Mouse (Mus musculus): Measurements from ENCODE around the gene Gas2. TPM values are rescaled to one million over a fixed set of nuclear protein-coding genes. Genes with fewer than 3 reads are reported as not detected.

The Gas2 gene
- total and polyA plus RNA-seq, 2 experiments from 2014 or later = 14.9 to 51.6 TPM

DNA sequence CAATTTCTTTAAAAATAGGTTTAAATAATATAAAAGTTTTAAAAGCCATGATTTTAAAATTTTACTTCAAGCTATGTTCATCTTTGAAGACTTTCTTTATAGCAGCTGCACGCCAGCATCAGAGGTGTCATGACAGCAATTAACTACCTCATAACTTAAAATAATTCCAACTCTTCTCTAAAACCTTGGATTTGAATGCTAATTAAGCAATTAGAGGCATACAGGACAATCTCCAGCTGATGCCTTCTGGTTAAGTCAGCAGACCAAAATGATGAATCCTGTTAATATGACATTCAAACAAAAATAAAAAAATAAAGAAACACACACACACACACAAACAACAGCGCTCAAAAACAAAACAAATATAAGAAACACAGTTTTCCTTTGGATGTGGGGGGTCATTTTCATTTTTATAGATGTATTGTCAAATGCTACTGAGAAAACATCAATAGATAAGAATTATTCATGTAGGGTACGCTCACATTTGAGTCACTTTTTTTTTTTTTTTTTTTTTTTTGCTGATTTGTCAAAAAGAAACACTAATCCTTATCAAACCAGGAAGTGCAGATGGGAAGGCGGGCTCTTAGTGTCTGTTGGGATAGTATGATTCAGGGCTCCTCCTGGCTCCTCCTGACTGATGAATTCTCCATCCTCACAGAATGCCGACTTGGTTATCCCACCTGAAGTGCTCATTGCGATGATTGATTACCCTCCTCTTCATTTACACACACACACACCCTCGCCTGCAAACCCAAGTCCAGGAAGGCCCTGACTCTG lies 38.1 kb upstream of the Gas2 start:
- Histone ChIP-seq H3K4me1 (ENCODE audit: insufficient read depth) (no peaks in the 10 kb centered on the region), H3K4me2 (ENCODE audit: low read depth) (no peak overlapping the region), H3K9me3 (ENCODE audit: low read length) (no peaks in the 10 kb centered on the region), H3K9ac (no peak overlapping the region), H3K27ac (ENCODE audit: low read depth, low read length) (no peak overlapping the region), H3K27me3 (ENCODE audit: insufficient read depth, low read length) (no peaks in the 10 kb centered on the region), H3K36me3 (ENCODE audit: insufficient read depth) (no peaks in the 10 kb centered on the region), H3K4me3 (ENCODE audit: low read depth, low read length) (no peak overlapping the region)
- TF ChIP-seq CTCF (IDR thresholded peaks at IDR 0.05; ENCODE audit: low read depth) = no peak
- no peak for DNase-seq
- WGBS = 54% methylated on average over 7 of the region's 7 CpGs
- no peak for ATAC-seq

DNA sequence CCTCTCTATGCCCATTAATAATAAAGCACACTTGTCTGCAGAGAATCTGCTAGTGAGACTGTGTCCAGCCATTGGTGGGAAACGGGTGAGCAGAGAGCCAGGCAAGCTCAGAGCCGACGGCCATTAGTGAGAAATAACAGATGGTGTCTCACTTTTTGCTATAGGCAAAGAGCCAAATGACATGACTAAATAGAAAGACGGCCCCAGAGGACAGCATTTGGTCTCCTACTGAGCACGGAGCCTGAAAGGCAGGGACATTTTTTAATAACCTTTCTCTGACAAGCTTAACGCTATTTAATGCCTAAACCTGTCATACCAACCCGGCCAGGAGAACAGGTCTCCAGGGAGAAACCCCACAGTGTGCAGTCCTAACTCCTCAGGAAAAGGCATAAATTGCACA lies 29.9 kb upstream of the Gas2 start:
- Histone ChIP-seq H3K4me2 (ENCODE audit: low read depth) (no peak overlapping the region), H3K9me3 (ENCODE audit: low read length) (no peaks in the 10 kb centered on the region), H3K27ac (ENCODE audit: low read depth, low read length) (no peak overlapping the region), H3K27me3 (ENCODE audit: insufficient read depth, low read length) (no peaks in the 10 kb centered on the region), H3K4me3 (ENCODE audit: low read depth, low read length) (no peak overlapping the region), H3K4me1 (ENCODE audit: insufficient read depth) (no peaks in the 10 kb centered on the region), H3K9ac (no peak overlapping the region), H3K36me3 (ENCODE audit: insufficient read depth) (no peaks in the 10 kb centered on the region)
- DNase-seq (no peak), ATAC-seq (no peak)
- no peak for TF ChIP-seq CTCF (IDR thresholded peaks at IDR 0.05; ENCODE audit: low read depth)
- 17% methylated on average over 7 of the region's 7 CpGs for WGBS

DNA sequence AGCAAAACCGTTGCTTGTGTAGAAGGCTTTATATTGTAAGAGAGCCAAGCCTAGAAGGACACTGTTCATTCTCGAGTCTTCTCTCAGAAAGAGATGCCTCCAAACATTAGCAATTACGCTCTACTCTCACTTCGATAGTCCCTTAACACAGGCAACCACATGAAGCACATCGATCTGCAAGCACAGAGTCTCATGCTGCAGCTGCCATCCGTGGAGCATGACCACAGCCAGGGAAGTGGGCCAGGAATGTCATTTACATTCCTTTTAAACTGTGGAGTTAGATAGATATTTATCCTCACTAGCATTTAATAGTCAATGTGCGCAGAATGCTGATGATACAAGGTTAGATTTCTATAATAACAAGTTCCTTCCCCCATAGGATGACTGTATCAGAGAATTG lies 21.3 kb upstream of the Gas2 start:
- no peak overlapping the region for H3K4me3 ChIP-seq (ENCODE audit: low read depth, low read length)
- WGBS = 46% methylated on average over 7 of the region's 7 CpGs
- H3K9ac ChIP-seq = no peak overlapping the region
- DNase-seq (no peak), ATAC-seq (no peak)
- TF ChIP-seq CTCF (IDR thresholded peaks at IDR 0.05; ENCODE audit: low read depth) = no peak
- no peak overlapping the region for H3K4me2 ChIP-seq (ENCODE audit: low read depth)
- no peak overlapping the region for H3K27ac ChIP-seq (ENCODE audit: low read depth, low read length)
- H3K4me1 ChIP-seq (ENCODE audit: insufficient read depth) = no peaks in the 10 kb centered on the region
- H3K9me3 ChIP-seq (ENCODE audit: low read length) = peaks cover 7% of the 10 kb centered on the region; the same call in 1 of the 2 replicates
- H3K36me3 ChIP-seq (ENCODE audit: insufficient read depth) = no peaks in the 10 kb centered on the region
- no peaks in the 10 kb centered on the region for H3K27me3 ChIP-seq (ENCODE audit: insufficient read depth, low read length)

DNA sequence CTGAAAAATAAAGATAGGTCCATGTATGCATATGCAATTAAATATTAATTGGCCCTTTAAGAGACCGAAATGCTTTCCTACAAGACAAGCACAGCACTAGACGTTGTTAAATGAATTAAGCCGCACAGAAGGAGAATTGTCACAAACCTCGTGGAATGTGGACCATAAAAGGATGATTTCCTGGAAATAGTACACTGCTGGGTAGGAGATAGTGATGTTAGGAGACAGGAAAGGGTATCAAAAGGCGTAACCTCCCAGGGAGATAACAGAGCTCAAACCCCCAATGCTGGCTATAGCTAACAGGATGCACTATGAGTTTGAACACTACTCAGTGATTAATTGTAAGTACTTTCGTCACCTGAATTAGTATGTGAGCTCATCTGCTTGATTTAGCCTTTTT lies 10.9 kb upstream of the Gas2 start:
- ATAC-seq (no peak), DNase-seq (no peak)
- TF ChIP-seq CTCF (IDR thresholded peaks at IDR 0.05; ENCODE audit: low read depth) = no peak
- H3K9me3 ChIP-seq (ENCODE audit: low read length) = no peaks in the 10 kb centered on the region
- 73% methylated on average over 6 of the region's 6 CpGs for WGBS
- H3K4me1 ChIP-seq (ENCODE audit: insufficient read depth) = no peaks in the 10 kb centered on the region
- no peaks in the 10 kb centered on the region for H3K27me3 ChIP-seq (ENCODE audit: insufficient read depth, low read length)
- no peak overlapping the region for H3K9ac ChIP-seq
- H3K36me3 ChIP-seq (ENCODE audit: insufficient read depth) = no peaks in the 10 kb centered on the region
- no peak overlapping the region for H3K4me3 ChIP-seq (ENCODE audit: low read depth, low read length)
- no peak overlapping the region for H3K27ac ChIP-seq (ENCODE audit: low read depth, low read length)
- no peak overlapping the region for H3K4me2 ChIP-seq (ENCODE audit: low read depth)

DNA sequence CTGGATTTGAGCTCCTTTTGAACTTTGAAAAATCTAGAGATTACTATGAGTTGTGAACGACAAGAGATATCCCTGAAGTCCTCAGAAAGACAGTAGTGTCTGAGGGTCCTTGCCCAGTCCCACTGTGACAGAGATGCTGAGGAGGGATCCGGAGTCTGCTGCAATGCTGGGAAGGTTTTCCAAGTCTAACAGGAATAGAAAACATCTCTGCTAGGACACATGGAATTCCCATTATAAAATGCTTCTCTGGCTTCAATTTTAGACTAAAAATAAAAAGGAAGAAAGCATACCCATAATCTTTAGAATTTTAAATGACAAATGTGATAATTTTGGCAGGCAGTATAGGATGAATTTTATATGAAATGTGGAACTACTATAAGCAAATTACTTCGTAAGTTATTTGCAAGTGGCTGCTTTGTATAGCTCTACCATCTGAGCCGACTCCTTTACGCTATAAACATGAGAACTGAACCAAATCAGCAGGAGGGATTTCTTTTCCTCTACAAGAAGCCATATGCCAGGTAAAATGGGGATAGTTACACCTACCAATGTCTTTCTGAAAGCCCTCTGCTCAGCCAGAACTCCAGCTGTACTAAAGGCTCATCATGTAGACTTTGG lies 9.8 kb upstream of the Gas2 start:
- Histone ChIP-seq H3K4me2 (ENCODE audit: low read depth) (no peak overlapping the region), H3K9ac (no peak overlapping the region), H3K4me1 (ENCODE audit: insufficient read depth) (no peaks in the 10 kb centered on the region), H3K4me3 (ENCODE audit: low read depth, low read length) (no peak overlapping the region), H3K27ac (ENCODE audit: low read depth, low read length) (no peak overlapping the region), H3K36me3 (ENCODE audit: insufficient read depth) (no peaks in the 10 kb centered on the region), H3K27me3 (ENCODE audit: insufficient read depth, low read length) (no peaks in the 10 kb centered on the region), H3K9me3 (ENCODE audit: low read length) (no peaks in the 10 kb centered on the region)
- 71% methylated on average over 5 of the region's 5 CpGs for WGBS
- ATAC-seq = peak; percentile 63
- peak; percentile 31 for DNase-seq
- no peak for TF ChIP-seq CTCF (IDR thresholded peaks at IDR 0.05; ENCODE audit: low read depth)

DNA sequence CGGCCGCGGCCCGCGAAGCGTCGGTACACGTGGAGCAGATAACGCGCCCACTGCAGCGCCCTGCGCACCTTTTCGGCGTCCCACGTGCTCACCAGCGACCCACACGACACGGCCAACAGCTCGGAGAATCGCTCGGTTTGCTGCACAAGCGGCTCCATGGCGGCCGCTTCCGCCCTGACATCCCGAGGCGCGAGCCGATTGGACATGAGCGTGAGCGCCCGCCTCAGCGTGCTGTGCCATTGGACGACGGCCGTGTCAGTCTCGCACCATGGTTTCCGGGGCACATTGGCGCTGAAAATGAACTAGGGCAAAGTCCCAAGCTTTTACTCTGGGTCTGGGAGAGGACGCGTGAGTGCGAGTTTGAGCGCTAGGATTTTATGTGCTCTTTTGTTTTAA lies 280 bp downstream of the Gas2 start, which contains the start of gene Fancf:
TSS of gene Fancf (minus strand) at position 171 of the 396 bp plus-strand sequence.
- no peaks in the 10 kb centered on the region for H3K27me3 ChIP-seq (ENCODE audit: insufficient read depth, low read length)
- peak within 1 kb of the TSS; percentile 87 for H3K4me2 ChIP-seq (ENCODE audit: low read depth)
- peak within 1 kb of the TSS; percentile 81 for H3K4me3 ChIP-seq (ENCODE audit: low read depth, low read length)
- peak within 1 kb of the TSS; percentile 81 for H3K9ac ChIP-seq
- DNase-seq (peak; percentile 99), ATAC-seq (peak; percentile 99)
- H3K4me1 ChIP-seq (ENCODE audit: insufficient read depth) = peaks cover 10% of the 10 kb centered on the region; the same call in 1 of the 2 replicates
- H3K9me3 ChIP-seq (ENCODE audit: low read length) = no peaks in the 10 kb centered on the region
- TF ChIP-seq CTCF (IDR thresholded peaks at IDR 0.05; ENCODE audit: low read depth) = peak; percentile 29; the same call in 1 of the 2 replicates
- no peaks in the 10 kb centered on the region; the same call in 1 of the 2 replicates for H3K36me3 ChIP-seq (ENCODE audit: insufficient read depth)
- H3K27ac ChIP-seq (ENCODE audit: low read depth, low read length) = peak within 1 kb of the TSS; percentile 100
- WGBS = under 1% methylated on average over 43 of the region's 43 CpGs

DNA sequence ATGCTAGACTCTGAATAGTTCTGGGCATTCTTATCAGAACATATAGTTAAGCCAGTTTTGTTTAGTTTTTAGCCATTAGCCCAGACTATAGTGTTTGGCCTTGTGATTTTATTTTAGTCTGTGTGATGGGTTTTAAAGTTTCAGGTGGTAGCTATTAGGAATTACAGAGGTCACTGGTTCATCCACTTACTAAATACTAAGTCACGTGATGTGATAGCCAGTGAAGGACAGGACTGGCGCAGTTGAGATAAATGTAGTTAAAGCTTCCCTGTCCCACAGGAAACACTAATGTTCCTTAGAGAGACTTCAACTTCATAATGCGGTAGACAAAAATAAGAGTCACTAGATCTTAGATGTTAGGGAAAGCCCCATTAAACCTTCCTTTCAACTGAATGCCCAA lies 1.0 kb downstream of the Gas2 start:
- H3K4me3 ChIP-seq (ENCODE audit: low read depth, low read length) = peak overlapping the region; percentile 81
- 0 out of 2 replicates have a peak overlapping the region, but pooled peaks have one; percentile 81 for H3K9ac ChIP-seq
- H3K9me3 ChIP-seq (ENCODE audit: low read length) = no peaks in the 10 kb centered on the region
- H3K4me1 ChIP-seq (ENCODE audit: insufficient read depth) = peaks cover 10% of the 10 kb centered on the region; the same call in 1 of the 2 replicates
- peak overlapping the region; percentile 87 for H3K4me2 ChIP-seq (ENCODE audit: low read depth)
- H3K36me3 ChIP-seq (ENCODE audit: insufficient read depth) = no peaks in the 10 kb centered on the region; the same call in 1 of the 2 replicates
- WGBS = 80% methylated on average over 3 of the region's 3 CpGs
- no peak for ATAC-seq
- no peaks in the 10 kb centered on the region for H3K27me3 ChIP-seq (ENCODE audit: insufficient read depth, low read length)
- DNase-seq = no peak
- TF ChIP-seq CTCF (IDR thresholded peaks at IDR 0.05; ENCODE audit: low read depth) = no peak
- no peak overlapping the region for H3K27ac ChIP-seq (ENCODE audit: low read depth, low read length)
